ENCODE assay signal across 8 mouse cellular contexts in the genomic region with DNA sequence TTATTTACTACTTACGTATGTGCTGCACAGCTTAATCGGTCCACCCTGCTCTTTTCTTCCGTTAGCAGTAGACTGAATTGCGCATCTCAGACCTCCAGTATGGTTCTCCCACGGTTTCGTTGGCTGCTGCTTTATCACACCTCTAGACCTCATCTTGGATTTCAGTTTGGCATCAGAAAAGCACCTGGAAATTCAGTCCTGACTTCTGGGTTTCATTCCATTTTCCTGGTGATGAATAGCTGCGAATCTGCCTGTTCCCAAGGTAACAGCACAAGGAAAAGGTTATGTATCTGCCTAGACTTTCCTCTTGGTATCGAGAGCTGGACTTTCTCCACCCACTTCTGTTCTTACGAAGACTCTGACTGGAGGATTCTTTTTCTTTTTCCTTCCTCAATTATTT. TPM values are rescaled to one million over a fixed set of nuclear protein-coding genes. Genes with fewer than 3 reads are reported as not detected.
DNase-seq lines count a peak whose midpoint lies in the region; ATAC-seq and TF ChIP-seq lines count a peak whose summit lies in the region.

A gene (minus strand): TSS at position 101 of the 400 bp plus-strand sequence.

- H3K36me3 ChIP-seq in midbrain, embryonic 11.5 days (ENCODE audit: control insufficient read depth, insufficient read depth, low read length) = no peaks in the 10 kb centered on the region
- no peaks in the 10 kb centered on the region for H3K36me3 ChIP-seq in thymus, adult 2 months (ENCODE audit: control insufficient read depth, insufficient read depth, low read length)

- no peak within 1 kb of the TSS for H3K9ac ChIP-seq in midbrain, embryonic 11.5 days (ENCODE audit: low read length)

- WGBS in large intestine, adult 2 months = 91% methylated on average over 9 of the region's 9 CpGs
- 93% methylated on average over 9 of the region's 9 CpGs for WGBS in midbrain, embryonic 11.5 days
- 94% methylated on average over 9 of the region's 9 CpGs for WGBS in thymus, adult 2 months

- no peak for ATAC-seq in common myeloid progenitor, adult 5-6 weeks (replicated peaks; ENCODE audit: low read depth, poor library complexity, severe bottlenecking)
- no peak for ATAC-seq in midbrain, embryonic 11.5 days (ENCODE audit: low FRiP score)

- H3K27ac ChIP-seq in midbrain, embryonic 11.5 days (ENCODE audit: low read depth, low read length) = no peak within 1 kb of the TSS
- no peak within 1 kb of the TSS for H3K27ac ChIP-seq in thymus, adult 2 months (ENCODE audit: control insufficient read depth, insufficient read depth, low read length)

- H3K9me3 ChIP-seq in midbrain, embryonic 11.5 days (ENCODE audit: control insufficient read depth, low read length) = no peaks in the 10 kb centered on the region

- DNase-seq in adrenal gland, adult 18-20 months (ENCODE audit: low spot score in 2 of 2) = no peak
- no peak for DNase-seq in adrenal gland, adult (ENCODE audit: inconsistent age in 2 of 2, low spot score in 1 of 2)
- no peak for DNase-seq in heart, adult 18-20 months
- no peak for DNase-seq in large intestine, adult 2 months (ENCODE audit: low read depth, low spot score)
- DNase-seq in midbrain, embryonic 11.5 days (ENCODE audit: low spot score, missing footprints) = no peak
- no peak for DNase-seq in right cerebral cortex, adult 18-20 months
- no peak for DNase-seq in thymus, adult 2 months

- no peaks in the 10 kb centered on the region for H3K27me3 ChIP-seq in midbrain, embryonic 11.5 days (ENCODE audit: control insufficient read depth, insufficient read depth, low read length)
- H3K27me3 ChIP-seq in thymus, adult 2 months (ENCODE audit: control insufficient read depth, insufficient read depth, low read length) = no peaks in the 10 kb centered on the region

- no peaks in the 10 kb centered on the region for H3K4me1 ChIP-seq in midbrain, embryonic 11.5 days (ENCODE audit: control insufficient read depth, insufficient read depth, low read length)
- no peaks in the 10 kb centered on the region for H3K4me1 ChIP-seq in thymus, adult 2 months (replicated peaks; ENCODE audit: control insufficient read depth, insufficient read depth, low read length)

- H3K4me3 ChIP-seq in midbrain, embryonic 11.5 days (ENCODE audit: low read depth, low read length) = no peak within 1 kb of the TSS
- H3K4me3 ChIP-seq in thymus, adult 2 months (ENCODE audit: control insufficient read depth, insufficient read depth, low read length) = no peak within 1 kb of the TSS

- TF ChIP-seq POLR2A in thymus, adult 2 months (IDR thresholded peaks at IDR 0.05; ENCODE audit: control insufficient read depth, extremely low read depth, insufficient read depth, low read length, poor library complexity) = no peak

- no peak for TF ChIP-seq CTCF in thymus, adult 2 months (IDR thresholded peaks at IDR 0.05; ENCODE audit: borderline replicate concordance, control insufficient read depth, extremely low read depth, insufficient read depth, low read length, poor library complexity)

- no peak within 1 kb of the TSS for H3K4me2 ChIP-seq in midbrain, embryonic 11.5 days

RNA-seq across cellular contexts. Expression of the gene that starts here (rescaled TPM):
- 10 to 100 TPM; 64.9 to 65.4 TPM for total RNA-seq in adrenal gland, adult 18-20 months (2021)
- 24.2 and 32.4 TPM in 2 replicates for total RNA-seq in common myeloid progenitor, adult 5-6 weeks (2017)
- total RNA-seq in heart, adult 18-20 months (2021) = 10 to 100 TPM; 52.6 to 62.5 TPM
- 10.4 and 14.8 TPM in 2 replicates for polyA plus RNA-seq in large intestine, adult 2 months (2012; rRNA removed)
- 20.5 and 22.1 TPM in 2 replicates for polyA plus RNA-seq in midbrain, embryonic 11.5 days (2014; fragmentation: Nextera tagmentation; extraction: Ambion mirVana)
- 0.73 and 1.8 TPM in 2 replicates for polyA plus RNA-seq in thymus, adult 2 months (2012; rRNA removed)
